Mouse (Mus musculus) ES-E14 (cell line): ENCODE data around the gene Odf2. TPM values are rescaled to one million over a fixed set of nuclear protein-coding genes. Genes with fewer than 3 reads are reported as not detected.
A peak's percentile ranks its signal among the peaks of the same experiment; 100 is the strongest.

Source experiments
- DNase-seq: peaks from one replicate; pipeline ENCODE4 v3.0.0-alpha.2; 2013; ENCODE audit warnings: low read depth, low spot score
- H3K27ac ChIP-seq: 2 replicates; pipeline ENCODE4 v1.5.1; 2012; ENCODE audit warnings: low read depth, mild to moderate bottlenecking, low read length, moderate library complexity, mixed read lengths; ENCODE audit not compliant: poor library complexity, insufficient read depth, severe bottlenecking
- H3K36me3 ChIP-seq: 2 replicates; pipeline ENCODE4 v1.6.1; 2012; ENCODE audit warnings: mild to moderate bottlenecking, low read length, moderate library complexity, mixed read lengths; ENCODE audit not compliant: control insufficient read depth, poor library complexity, insufficient read depth, severe bottlenecking
- H3K4me1 ChIP-seq, 2 experiments: fragments of 150-350 bp in 1 of 2; sonication (generic) in 1 of 2; 2 replicates each; pipeline ENCODE4 v1.6.1; 2012; ENCODE audit warnings: low read length in 2 of 2, mild to moderate bottlenecking in 1 of 2, mixed read lengths in 1 of 2; ENCODE audit not compliant: control insufficient read depth in 2 of 2, insufficient read depth in 2 of 2, poor library complexity in 1 of 2
- H3K4me3 ChIP-seq, 2 experiments: fragments of 150-350 bp in 1 of 2; sonication (generic) in 1 of 2; 2 replicates each; pipeline ENCODE4 v1.5.1; 2012; ENCODE audit warnings: low read length in 2 of 2, low read depth in 1 of 2, mild to moderate bottlenecking in 1 of 2, mixed read lengths in 1 of 2; ENCODE audit not compliant: insufficient read depth in 1 of 2, poor library complexity in 1 of 2, severe bottlenecking in 1 of 2
- H3K9ac ChIP-seq: 2 replicates; pipeline ENCODE4 v1.6.1; 2012; ENCODE audit warnings: low read depth, mild to moderate bottlenecking, low read length, mixed read lengths; ENCODE audit not compliant: poor library complexity, insufficient read depth, severe bottlenecking
- H3K9me3 ChIP-seq: fragments of 150-350 bp; sonication (generic); 2 replicates; pipeline ENCODE4 v1.6.1; 2012; ENCODE audit warnings: low read depth, mild to moderate bottlenecking, low read length; ENCODE audit not compliant: control insufficient read depth, insufficient read depth
- CHD2 ChIP-seq: IDR thresholded peaks from 2 replicates; pipeline ENCODE4 v1.6.1; 2014; ENCODE audit warnings: mild to moderate bottlenecking, low read depth, low read length, inconsistent platforms
- HCFC1 ChIP-seq: IDR thresholded peaks from 2 replicates; pipeline ENCODE4 v1.6.1; 2012; ENCODE audit warnings: low read length, inconsistent platforms, borderline replicate concordance; ENCODE audit not compliant: insufficient read depth
- MAFK ChIP-seq: IDR thresholded peaks from 2 replicates; pipeline ENCODE4 v1.6.1; 2014; ENCODE audit warnings: mild to moderate bottlenecking, low read depth, low read length, inconsistent platforms; ENCODE audit not compliant: insufficient read depth
- ZC3H11A ChIP-seq: IDR thresholded peaks from 2 replicates; pipeline ENCODE4 v1.6.1; 2012; ENCODE audit warnings: low read depth, mild to moderate bottlenecking, inconsistent platforms, low read length, borderline replicate concordance
- ZNF384 ChIP-seq: IDR thresholded peaks from 2 replicates; pipeline ENCODE4 v1.6.1; 2012; ENCODE audit warnings: low read depth, low read length, inconsistent platforms
- in situ Hi-C, 2 experiments: fragments of 600-800 bp; cut with MboI; formaldehyde crosslinking; loops; one replicate each; pipeline ENCODE4 v1.15.1; 2025; ENCODE audit warnings: low sequenced_read_pairs in 2 of 2, inconsistent platforms in 1 of 2; ENCODE audit not compliant: unreplicated experiment in 2 of 2
- total RNA-seq: library from RNA; depleted of rRNA; stranded (reverse); fragments of 300-350 nt; gene quantifications from 2 replicates; pipeline ENCODE4 v1.2.3, GENCODE M21; 2012

The Odf2 gene
- total RNA-seq, 1 experiment, result 123 TPM

- Histone ChIP-seq H3K36me3 (peaks cover 29% of the 10 kb centered on the region), H3K27ac (no peak overlapping the region), H3K4me3 (no peak overlapping the region), H3K9me3 (no peaks in the 10 kb centered on the region), H3K4me1 (no peaks in the 10 kb centered on the region; a peak in 1 of 4 replicates), H3K9ac (no peak overlapping the region)
- in situ Hi-C loops, result no loop called here
- DNase-seq, result no peak
- no peak for TF ChIP-seq MAFK
- no peak for TF ChIP-seq ZNF384
- no peak for TF ChIP-seq CHD2
- TF ChIP-seq HCFC1, result no peak
- no peak for TF ChIP-seq ZC3H11A
These were observed 42.2 kb downstream of the Odf2 start for GRCm38 (mm10) chr2:29931194-29931593.

GRCm38 (mm10) chr2:29934906-29935599 lies 46.0 kb downstream of the Odf2 start, which contains the start of gene Gle1:
TSS of gene Gle1 (plus strand) at chr2:29935426.
- no peaks in the 10 kb centered on the region for H3K9me3 ChIP-seq
- TF ChIP-seq CHD2 (0 out of 2 replicates have a peak, but pooled peaks have one; percentile 31), ZC3H11A (no peak), ZNF384 (0 out of 2 replicates have a peak, but pooled peaks have one; percentile 14), HCFC1 (peak; percentile 77)
- peak within 1 kb of the TSS; percentile 87 to 90 for H3K4me3 ChIP-seq
- peak within 1 kb of the TSS; percentile 85 for H3K9ac ChIP-seq
- H3K36me3 ChIP-seq, result peaks cover 27% of the 10 kb centered on the region
- no peak within 1 kb of the TSS for H3K27ac ChIP-seq
- in situ Hi-C loops, result no loop called here
- DNase-seq, result peak; percentile 91
- H3K4me1 ChIP-seq, result no peaks in the 10 kb centered on the region; a peak in 1 of 4 replicates

GRCm38 (mm10) chr2:29940073-29940472 lies 51.1 kb downstream of the Odf2 start:
- Histone ChIP-seq H3K4me1 (no peaks in the 10 kb centered on the region; a peak in 1 of 4 replicates), H3K27ac (no peak overlapping the region), H3K9ac (no peak overlapping the region), H3K4me3 (no peak overlapping the region), H3K9me3 (no peaks in the 10 kb centered on the region), H3K36me3 (peaks cover 44% of the 10 kb centered on the region)
- in situ Hi-C loops, result no loop called here
- TF ChIP-seq MAFK (no peak), ZC3H11A (no peak), ZNF384 (no peak), CHD2 (no peak), HCFC1 (no peak)
- DNase-seq, result no peak

GRCm38 (mm10) chr2:29940826-29941225 lies 51.8 kb downstream of the Odf2 start:
- H3K4me3 ChIP-seq, result no peak overlapping the region
- H3K36me3 ChIP-seq, result peaks cover 49% of the 10 kb centered on the region
- no peak for TF ChIP-seq HCFC1
- TF ChIP-seq MAFK, result no peak
- no peak for TF ChIP-seq ZC3H11A
- TF ChIP-seq ZNF384, result no peak
- no peak for TF ChIP-seq CHD2

More at GRCm38 (mm10) chr2:29940826-29941225, 51.8 kb downstream of the Odf2 start:
- Histone ChIP-seq H3K9me3 (no peaks in the 10 kb centered on the region), H3K27ac (no peak overlapping the region), H3K9ac (no peak overlapping the region), H3K4me1 (no peaks in the 10 kb centered on the region; a peak in 1 of 4 replicates)
- no peak for DNase-seq
- in situ Hi-C loops, result no loop called here
